ENCODE assay signal across 7 mouse cellular contexts in genomic region chr3:108562777-108563271, GRCm38 (mm10). TPM values are rescaled to one million over a fixed set of nuclear protein-coding genes. Genes with fewer than 3 reads are reported as not detected.
DNase-seq lines count a peak whose midpoint lies in the region; ATAC-seq and TF ChIP-seq lines count a peak whose summit lies in the region.

No protein-coding gene starts in this region.

- no peaks in the 10 kb centered on the region for H3K27me3 ChIP-seq in MEL (ENCODE audit: control insufficient read depth in 1 of 2, insufficient read depth in 2 of 2, low read length in 2 of 2)
- H3K27me3 ChIP-seq in forebrain, embryonic 13.5 days, result no peaks in the 10 kb centered on the region
- no peaks in the 10 kb centered on the region for H3K27me3 ChIP-seq in hindbrain, postnatal 0 days (ENCODE audit: insufficient read depth, low read length)
- H3K27me3 ChIP-seq in liver, postnatal 0 days (ENCODE audit: insufficient read depth, low read length), result no peaks in the 10 kb centered on the region
- no peaks in the 10 kb centered on the region for H3K27me3 ChIP-seq in neural tube, embryonic 15.5 days (replicated peaks)

- no peak; a peak in 1 of 4 replicates for TF ChIP-seq EP300 in MEL (IDR thresholded peaks at IDR 0.05; ENCODE audit: low read depth in 1 of 2, low read length in 2 of 2)
- no peak for TF ChIP-seq EP300 in liver, postnatal 0 days (IDR thresholded peaks at IDR 0.05; ENCODE audit: low read depth)

- peak overlapping the region; percentile 66 for H3K4me2 ChIP-seq in forebrain, embryonic 13.5 days
- H3K4me2 ChIP-seq in hindbrain, postnatal 0 days (ENCODE audit: low read depth, low read length), result peak overlapping the region; percentile 86
- peak overlapping the region; percentile 96 for H3K4me2 ChIP-seq in liver, postnatal 0 days (ENCODE audit: low read depth, low read length)
- peak overlapping the region; percentile 89 for H3K4me2 ChIP-seq in neural tube, embryonic 15.5 days

- TF ChIP-seq CTCF in MEL (IDR thresholded peaks at IDR 0.05 in 2 of 3, conservative IDR thresholded peaks at IDR 0.05 in 1 of 3; ENCODE audit: control insufficient read depth in 1 of 3, insufficient read depth in 1 of 3, low read depth in 2 of 3, low read length in 3 of 3, poor library complexity in 1 of 3, severe bottlenecking in 1 of 3), result peak in 2 of 3 experiments; percentile 32 to 53; a peak in 4 of 6 replicates
- peak; percentile 59 for TF ChIP-seq CTCF in hindbrain, postnatal 0 days (IDR thresholded peaks at IDR 0.05; ENCODE audit: low read depth)
- peak; percentile 51; the same call in 1 of the 2 replicates for TF ChIP-seq CTCF in liver, postnatal 0 days (IDR thresholded peaks at IDR 0.05; ENCODE audit: low read depth)

- H3K36me3 ChIP-seq in MEL (ENCODE audit: control insufficient read depth in 1 of 2, insufficient read depth in 2 of 2, low read length in 2 of 2), result peaks cover 0 to 9% of the 10 kb centered on the region in 2 experiments; a peak in 2 of 4 replicates
- peaks cover 24% of the 10 kb centered on the region for H3K36me3 ChIP-seq in forebrain, embryonic 13.5 days (ENCODE audit: poor library complexity, severe bottlenecking)
- peaks cover 8% of the 10 kb centered on the region; the same call in 1 of the 2 replicates for H3K36me3 ChIP-seq in hindbrain, postnatal 0 days (ENCODE audit: insufficient read depth, low read length)
- peaks cover 27% of the 10 kb centered on the region for H3K36me3 ChIP-seq in liver, postnatal 0 days (replicated peaks; ENCODE audit: insufficient read depth, low read length)
- peaks cover 27% of the 10 kb centered on the region for H3K36me3 ChIP-seq in neural tube, embryonic 15.5 days

- peaks cover 6% of the 10 kb centered on the region for H3K79me2 ChIP-seq in MEL (ENCODE audit: control insufficient read depth, insufficient read depth, low read length, poor library complexity)

- peak; percentile 75 for DNase-seq in CD4-positive, CD25-positive, alpha-beta regulatory T cell, adult 2 months (ENCODE audit: low read depth, low spot score)
- DNase-seq in MEL (ENCODE audit: low read depth, low spot score), result no peak
- DNase-seq in hindbrain, postnatal 0 days (ENCODE audit: low spot score), result peak; percentile 78
- peak; percentile 62 for DNase-seq in liver, postnatal 0 days
- DNase-seq in ovary, postnatal 10 days (ENCODE audit: low spot score), result no peak

- H3K4me3 ChIP-seq in MEL (ENCODE audit: control insufficient read depth in 1 of 2, insufficient read depth in 1 of 2, low read depth in 2 of 2, low read length in 2 of 2), result peak overlapping the region; percentile 69 to 93
- peak overlapping the region; percentile 71 for H3K4me3 ChIP-seq in forebrain, embryonic 13.5 days
- peak overlapping the region; percentile 92 for H3K4me3 ChIP-seq in hindbrain, postnatal 0 days (ENCODE audit: low read length)
- H3K4me3 ChIP-seq in liver, postnatal 0 days (ENCODE audit: low read depth, low read length), result peak overlapping the region; percentile 95
- H3K4me3 ChIP-seq in neural tube, embryonic 15.5 days (replicated peaks), result peak overlapping the region; percentile 67

- TF ChIP-seq POLR2A in MEL (IDR thresholded peaks at IDR 0.05; ENCODE audit: control insufficient read depth in 1 of 2, insufficient read depth in 1 of 2, low read depth in 1 of 2, low read length in 2 of 2, poor library complexity in 1 of 2), result peak in 1 of 2 experiments; percentile 10; a peak in 1 of 4 replicates

- H3K9ac ChIP-seq in MEL (ENCODE audit: control insufficient read depth, low read depth, low read length, poor library complexity, severe bottlenecking), result peak overlapping the region; percentile 79
- H3K9ac ChIP-seq in forebrain, embryonic 13.5 days, result peak overlapping the region; percentile 38
- H3K9ac ChIP-seq in hindbrain, postnatal 0 days (replicated peaks; ENCODE audit: low read length), result peak overlapping the region; percentile 41; the same call in 1 of the 2 replicates
- H3K9ac ChIP-seq in liver, postnatal 0 days (replicated peaks), result peak overlapping the region; percentile 72
- peak overlapping the region; percentile 21; the same call in 1 of the 2 replicates for H3K9ac ChIP-seq in neural tube, embryonic 15.5 days (replicated peaks)

- peaks cover 4% of the 10 kb centered on the region in 2 experiments; a peak in 2 of 4 replicates for H3K4me1 ChIP-seq in MEL (ENCODE audit: control insufficient read depth in 1 of 2, insufficient read depth in 2 of 2, low read length in 2 of 2)
- H3K4me1 ChIP-seq in forebrain, embryonic 13.5 days, result peaks cover 21% of the 10 kb centered on the region
- H3K4me1 ChIP-seq in hindbrain, postnatal 0 days (ENCODE audit: insufficient read depth, low read length), result peaks cover 10% of the 10 kb centered on the region
- peaks cover 13% of the 10 kb centered on the region; the same call in 1 of the 2 replicates for H3K4me1 ChIP-seq in liver, postnatal 0 days (ENCODE audit: insufficient read depth)
- peaks cover 22% of the 10 kb centered on the region for H3K4me1 ChIP-seq in neural tube, embryonic 15.5 days

- peak overlapping the region; percentile 93 for H3K27ac ChIP-seq in MEL (ENCODE audit: control insufficient read depth, low read depth, low read length)
- peak overlapping the region; percentile 94 for H3K27ac ChIP-seq in forebrain, embryonic 13.5 days
- H3K27ac ChIP-seq in hindbrain, postnatal 0 days, result peak overlapping the region; percentile 90
- peak overlapping the region; percentile 97 for H3K27ac ChIP-seq in liver, postnatal 0 days (ENCODE audit: low read depth)
- peak overlapping the region; percentile 91 for H3K27ac ChIP-seq in neural tube, embryonic 15.5 days (replicated peaks)

- ATAC-seq in forebrain, embryonic 13.5 days, result peak; percentile 73
- ATAC-seq in hindbrain, postnatal 0 days, result peak; percentile 78
- peak; percentile 67 for ATAC-seq in liver, postnatal 0 days
- peak; percentile 81 for ATAC-seq in neural tube, embryonic 15.5 days (ENCODE audit: low FRiP score)

- H3K9me3 ChIP-seq in MEL (replicated peaks; ENCODE audit: insufficient read depth, low read length), result no peaks in the 10 kb centered on the region
- no peaks in the 10 kb centered on the region for H3K9me3 ChIP-seq in forebrain, embryonic 13.5 days (replicated peaks)
- no peaks in the 10 kb centered on the region for H3K9me3 ChIP-seq in hindbrain, postnatal 0 days (ENCODE audit: low read length)
- H3K9me3 ChIP-seq in liver, postnatal 0 days (ENCODE audit: low read length), result no peaks in the 10 kb centered on the region
- no peaks in the 10 kb centered on the region for H3K9me3 ChIP-seq in neural tube, embryonic 15.5 days (replicated peaks)

- WGBS in forebrain, embryonic 13.5 days, result 12% methylated on average over 15 of the region's 15 CpGs
- 10% methylated on average over 15 of the region's 15 CpGs for WGBS in hindbrain, postnatal 0 days
- WGBS in liver, postnatal 0 days (ENCODE audit: insufficient replicate concordance), result 3% methylated on average over 15 of the region's 15 CpGs
- 11% methylated on average over 15 of the region's 15 CpGs for WGBS in neural tube, embryonic 15.5 days

- TF ChIP-seq RAD21 in MEL (IDR thresholded peaks at IDR 0.05; ENCODE audit: low read depth, low read length), result no peak; the same call in 1 of the 2 replicates

RNA-seq across cellular contexts. Expression of gene Tmem167b, which starts 0.6 kb away (rescaled TPM):
- total RNA-seq in MEL (2012; rRNA removed), result 15.1 and 20.8 TPM in 2 replicates
- polyA plus RNA-seq in MEL (2012; ENCODE audit: insufficient read depth in 1 of 2, insufficient read length in 2 of 2, low read depth in 1 of 2, low replicate concordance in 2 of 2, missing spikeins in 1 of 2), result 10 to 100 TPM in 1 of 2 experiments, not detected in 1; 15.9 TPM
- polyA plus RNA-seq in forebrain, embryonic 13.5 days (2015; fragmentation: Nextera tagmentation; extraction: Ambion mirVana), result 59.5 and 61.9 TPM in 2 replicates
- 31.9 and 38.9 TPM in 2 replicates for total RNA-seq in hindbrain, postnatal 0 days (2014; rRNA removed)
- polyA plus RNA-seq in hindbrain, postnatal 0 days (2015; fragmentation: Nextera tagmentation; extraction: Ambion mirVana), result 38.9 and 41.4 TPM in 2 replicates
- polyA plus RNA-seq in liver, postnatal 0 days (2015; fragmentation: Nextera tagmentation; extraction: Ambion mirVana), result 11.1 and 12.6 TPM in 2 replicates
- polyA plus RNA-seq in neural tube, embryonic 15.5 days (2015; fragmentation: Nextera tagmentation; extraction: Ambion mirVana), result 46.3 and 47.5 TPM in 2 replicates

RNA-seq across cellular contexts. Expression of gene Taf13, which starts 8.7 kb away (rescaled TPM):
- total RNA-seq in MEL (2012; rRNA removed), result 5.4 and 6.5 TPM in 2 replicates
- polyA plus RNA-seq in MEL (2012; ENCODE audit: insufficient read depth in 1 of 2, insufficient read length in 2 of 2, low read depth in 1 of 2, low replicate concordance in 2 of 2, missing spikeins in 1 of 2), result 1 to 10 TPM in 1 of 2 experiments, not detected in 1; 7.0 TPM
- 57.7 and 58.4 TPM in 2 replicates for polyA plus RNA-seq in forebrain, embryonic 13.5 days (2015; fragmentation: Nextera tagmentation; extraction: Ambion mirVana)
- 7.7 and 12.4 TPM in 2 replicates for total RNA-seq in hindbrain, postnatal 0 days (2014; rRNA removed)
- polyA plus RNA-seq in hindbrain, postnatal 0 days (2015; fragmentation: Nextera tagmentation; extraction: Ambion mirVana), result 38.9 and 46.7 TPM in 2 replicates
- polyA plus RNA-seq in liver, postnatal 0 days (2015; fragmentation: Nextera tagmentation; extraction: Ambion mirVana), result 14.0 and 15.5 TPM in 2 replicates
- polyA plus RNA-seq in neural tube, embryonic 15.5 days (2015; fragmentation: Nextera tagmentation; extraction: Ambion mirVana), result 43.7 and 46.5 TPM in 2 replicates

RNA-seq across cellular contexts. Expression of gene 5330417C22Rik, which starts 26.5 kb away (rescaled TPM):
- total RNA-seq in MEL (2012; rRNA removed), result 0.08 and 0.29 TPM in 2 replicates
- under 1 TPM in 1 of 2 experiments, not detected in 1; 0.31 TPM for polyA plus RNA-seq in MEL (2012; ENCODE audit: insufficient read depth in 1 of 2, insufficient read length in 2 of 2, low read depth in 1 of 2, low replicate concordance in 2 of 2, missing spikeins in 1 of 2)
- polyA plus RNA-seq in forebrain, embryonic 13.5 days (2015; fragmentation: Nextera tagmentation; extraction: Ambion mirVana), result 4.3 and 6.4 TPM in 2 replicates
- 10.2 and 10.7 TPM in 2 replicates for total RNA-seq in hindbrain, postnatal 0 days (2014; rRNA removed)
- polyA plus RNA-seq in hindbrain, postnatal 0 days (2015; fragmentation: Nextera tagmentation; extraction: Ambion mirVana), result 13.5 and 17.3 TPM in 2 replicates
- 0.59 and 0.72 TPM in 2 replicates for polyA plus RNA-seq in liver, postnatal 0 days (2015; fragmentation: Nextera tagmentation; extraction: Ambion mirVana)
- 12.1 and 15.8 TPM in 2 replicates for polyA plus RNA-seq in neural tube, embryonic 15.5 days (2015; fragmentation: Nextera tagmentation; extraction: Ambion mirVana)

RNA-seq across cellular contexts. Expression of gene Wdr47, which starts 28.3 kb away (rescaled TPM):
- 2.4 and 2.5 TPM in 2 replicates for total RNA-seq in MEL (2012; rRNA removed)
- polyA plus RNA-seq in MEL (2012; ENCODE audit: insufficient read depth in 1 of 2, insufficient read length in 2 of 2, low read depth in 1 of 2, low replicate concordance in 2 of 2, missing spikeins in 1 of 2), result 1 to 10 TPM in 1 of 2 experiments, not detected in 1; 3.8 TPM
- 70.8 and 72.9 TPM in 2 replicates for polyA plus RNA-seq in forebrain, embryonic 13.5 days (2015; fragmentation: Nextera tagmentation; extraction: Ambion mirVana)
- total RNA-seq in hindbrain, postnatal 0 days (2014; rRNA removed), result 64.7 and 65.9 TPM in 2 replicates
- 65.9 and 70.5 TPM in 2 replicates for polyA plus RNA-seq in hindbrain, postnatal 0 days (2015; fragmentation: Nextera tagmentation; extraction: Ambion mirVana)
- polyA plus RNA-seq in liver, postnatal 0 days (2015; fragmentation: Nextera tagmentation; extraction: Ambion mirVana), result 0.64 and 0.80 TPM in 2 replicates
- 80.5 and 94.7 TPM in 2 replicates for polyA plus RNA-seq in neural tube, embryonic 15.5 days (2015; fragmentation: Nextera tagmentation; extraction: Ambion mirVana)

RNA-seq across cellular contexts. Expression of gene 1700013F07Rik, which starts 28.9 kb away (rescaled TPM):
- not detected in 2 replicates for total RNA-seq in MEL (2012; rRNA removed)
- polyA plus RNA-seq in MEL (2012; ENCODE audit: insufficient read depth in 1 of 2, insufficient read length in 2 of 2, low read depth in 1 of 2, low replicate concordance in 2 of 2, missing spikeins in 1 of 2), result under 1 TPM in 1 of 2 experiments, not detected in 1; 0.17 TPM
- polyA plus RNA-seq in forebrain, embryonic 13.5 days (2015; fragmentation: Nextera tagmentation; extraction: Ambion mirVana), result 0.92 and 1.1 TPM in 2 replicates
- 1.3 and 6.7 TPM in 2 replicates for total RNA-seq in hindbrain, postnatal 0 days (2014; rRNA removed)
- polyA plus RNA-seq in hindbrain, postnatal 0 days (2015; fragmentation: Nextera tagmentation; extraction: Ambion mirVana), result 3.1 and 3.2 TPM in 2 replicates
- not detected in 2 replicates for polyA plus RNA-seq in liver, postnatal 0 days (2015; fragmentation: Nextera tagmentation; extraction: Ambion mirVana)
- polyA plus RNA-seq in neural tube, embryonic 15.5 days (2015; fragmentation: Nextera tagmentation; extraction: Ambion mirVana), result 0.87 and 1.2 TPM in 2 replicates

Comparison
In these comparisons a context has a peak if more than half of its experiments do, and no peak if none do; other contexts are left out.
1. DNase-seq: peak in CD4-positive, CD25-positive, alpha-beta regulatory T cell, adult 2 months (single experiment), hindbrain, postnatal 0 days (single experiment) and liver, postnatal 0 days (single experiment); none in MEL (single experiment) and ovary, postnatal 10 days (single experiment).
2. H3K9ac ChIP-seq: peak in every context shown above with its lines; median percentile 79 in MEL; 72 in liver, postnatal 0 days; 41 in hindbrain, postnatal 0 days; 38 in forebrain, embryonic 13.5 days; 21 in neural tube, embryonic 15.5 days.
3. Peak in every context shown above with its lines, with median percentiles within 50 percentile points of each other: H3K27ac ChIP-seq, H3K4me3 ChIP-seq, CTCF ChIP-seq, ATAC-seq and H3K4me2 ChIP-seq.